Mouse (Mus musculus) adrenal gland, adult (tissue): ENCODE measurements around the gene Src.
A peak's percentile ranks its signal among the peaks of the same experiment; 100 is the strongest.
"Not testable (repeated sequence)": the region's sequence is repeated elsewhere in the genome, so short reads cannot be mapped to it uniquely, and the experiment has no call there.

Experiments
- DNase-seq, 2 experiments: peaks; one replicate each; pipeline ENCODE4 v3.0.0; 2022 to 2023; ENCODE audit warnings: low spot score in 1 of 2; ENCODE audit not compliant: inconsistent age in 2 of 2

Gene Src

GRCm38 (mm10) chr2:157418206-157418605 is at the start of gene Src:
Gene Src, plus strand, starts transcription at chr2:157418444.
- DNase-seq: peak in 1 of 2 experiments; percentile 16

GRCm38 (mm10) chr2:157371696-157372095 is 46.5 kb upstream of the Src start:
- DNase-seq: no peak

- no peak for DNase-seq
Measured at GRCm38 (mm10) chr2:157373681-157374080, 44.6 kb upstream of the Src start.

- DNase-seq: no peak
Measured at GRCm38 (mm10) chr2:157375051-157375450, 43.2 kb upstream of the Src start.

GRCm38 (mm10) chr2:157375794-157376757 is 42.2 kb upstream of the Src start:
- DNase-seq: peak; percentile 22 to 52

- DNase-seq: no peak
Measured at GRCm38 (mm10) chr2:157376995-157377394, 41.2 kb upstream of the Src start.

- no peak for DNase-seq
Measured at GRCm38 (mm10) chr2:157384836-157385235, 33.4 kb upstream of the Src start.

- not testable (repeated sequence) for DNase-seq
Measured at GRCm38 (mm10) chr2:157388901-157389590, 29.2 kb upstream of the Src start.

GRCm38 (mm10) chr2:157389591-157389921 is 28.7 kb upstream of the Src start:
- DNase-seq: no peak

- no peak for DNase-seq
Measured at GRCm38 (mm10) chr2:157392331-157392730, 25.9 kb upstream of the Src start.

GRCm38 (mm10) chr2:157393549-157393948 is 24.7 kb upstream of the Src start:
- DNase-seq: no peak

- DNase-seq: no peak
Measured at GRCm38 (mm10) chr2:157394868-157395267, 23.4 kb upstream of the Src start.

- DNase-seq: no peak
Measured at GRCm38 (mm10) chr2:157395371-157395770, 22.9 kb upstream of the Src start.

GRCm38 (mm10) chr2:157395960-157396359 is 22.3 kb upstream of the Src start:
- no peak for DNase-seq

GRCm38 (mm10) chr2:157397376-157397775 is 20.9 kb upstream of the Src start:
- DNase-seq: no peak

- no peak for DNase-seq
Measured at GRCm38 (mm10) chr2:157398539-157398938, 19.7 kb upstream of the Src start.

- DNase-seq: no peak
Measured at GRCm38 (mm10) chr2:157399797-157400196, 18.4 kb upstream of the Src start.

- no peak for DNase-seq
Measured at GRCm38 (mm10) chr2:157400491-157400890, 17.8 kb upstream of the Src start.

- no peak for DNase-seq
Measured at GRCm38 (mm10) chr2:157401261-157401660, 17.0 kb upstream of the Src start.

- peak; percentile 54 to 76 for DNase-seq
Measured at GRCm38 (mm10) chr2:157407596-157407995, 10.6 kb upstream of the Src start.

GRCm38 (mm10) chr2:157409793-157410533 is 8.3 kb upstream of the Src start:
- no peak for DNase-seq
